Mouse (Mus musculus) T-helper 2 cell (primary cell): ENCODE data around the gene Fhl3.

Experiments used
- in situ Hi-C: fragments of 300-600 bp; cut with MboI, MseI; formaldehyde crosslinking; loops from one replicate; pipeline ENCODE4 v1.15.1; 2025; ENCODE audit warnings: high pct_unique_total_duplicates

Fhl3 gene

DNA sequence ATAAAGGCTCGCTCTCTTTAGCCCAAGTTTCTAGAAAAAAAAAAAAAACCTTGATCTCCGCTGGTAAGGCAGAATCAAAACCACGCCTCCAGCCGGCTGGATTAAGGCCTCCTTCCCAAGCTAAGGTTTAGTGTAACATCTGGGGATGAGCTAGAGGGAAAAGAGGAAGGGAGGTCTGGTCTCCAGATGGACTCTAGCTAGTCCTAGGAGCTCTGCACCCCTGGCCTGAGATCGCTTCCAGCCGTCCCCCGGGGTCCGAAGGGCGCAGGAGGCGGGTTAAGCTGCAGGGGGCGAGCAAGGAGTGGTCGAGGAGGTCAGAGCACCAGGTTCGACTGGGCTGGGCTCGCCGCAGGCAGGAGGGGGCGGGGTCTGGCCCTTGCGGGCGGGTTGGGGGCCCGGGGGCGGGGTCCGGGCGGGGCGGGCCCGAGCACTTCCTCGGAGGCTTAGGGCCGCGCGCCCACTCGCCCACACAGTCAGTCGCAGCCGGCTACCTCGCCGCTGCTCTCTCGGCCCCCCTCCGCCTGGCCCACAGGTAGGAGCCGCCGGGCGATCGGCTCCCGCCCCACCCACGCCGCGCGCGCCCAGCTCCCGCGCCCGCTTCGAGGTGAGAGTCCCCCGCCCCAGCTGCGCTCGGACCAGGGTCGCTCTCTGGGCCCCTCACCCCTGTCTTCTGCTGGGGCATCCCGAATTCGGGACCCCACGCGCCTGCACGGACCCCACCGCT lies at the start of gene Fhl3:
Gene Fhl3, plus strand, starts transcription at position 454 of the 724 bp plus-strand sequence.
- in situ Hi-C loops, result loop anchor here (5.0 to 10.0 kb wide), 2 partner anchors 427 to 1146 kb away; partner anchors contain the start of gene Zc3h12a

DNA sequence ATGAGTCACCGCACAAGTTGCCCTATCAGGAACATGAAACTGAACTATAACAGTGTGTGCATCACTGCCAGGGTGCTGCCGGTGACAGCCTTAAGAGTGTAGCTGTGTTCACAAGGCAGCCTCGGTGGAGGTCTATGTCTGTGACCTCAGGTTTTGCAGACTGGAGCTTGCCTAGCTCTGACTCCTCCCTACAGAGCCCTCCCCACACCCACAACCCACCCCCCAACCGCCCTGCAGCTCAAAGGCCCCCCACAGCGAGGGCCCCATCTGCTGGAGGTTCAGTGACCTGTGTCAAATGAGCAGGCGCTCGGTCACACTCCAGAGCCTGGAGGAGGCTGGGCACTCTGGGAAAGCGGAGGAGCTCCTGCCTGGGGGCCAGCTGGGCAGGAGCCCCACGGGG lies 47.6 kb upstream of the Fhl3 start:
- in situ Hi-C loops, result no loop called here

DNA sequence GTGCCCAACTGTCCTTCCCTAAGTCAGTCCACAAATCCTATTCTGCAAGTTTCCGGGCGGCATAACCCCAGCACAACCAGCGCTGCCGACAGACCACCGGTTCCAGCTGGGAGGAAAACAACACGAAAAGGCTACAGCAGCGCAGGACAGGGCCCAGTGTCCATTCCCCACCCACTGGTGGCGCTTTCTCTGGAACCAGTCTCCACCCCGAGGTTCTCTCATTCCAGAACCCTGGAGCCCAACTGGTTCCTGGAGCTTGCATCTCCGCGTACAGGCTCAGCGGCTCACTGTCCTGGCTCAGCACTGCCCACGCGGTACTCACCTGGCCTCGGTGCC lies 44.0 kb upstream of the Fhl3 start, which contains the start of gene Pou3f1:
Gene Pou3f1, plus strand, starts transcription at position 290 of the 336 bp plus-strand sequence.
- in situ Hi-C loops, result no loop called here

DNA sequence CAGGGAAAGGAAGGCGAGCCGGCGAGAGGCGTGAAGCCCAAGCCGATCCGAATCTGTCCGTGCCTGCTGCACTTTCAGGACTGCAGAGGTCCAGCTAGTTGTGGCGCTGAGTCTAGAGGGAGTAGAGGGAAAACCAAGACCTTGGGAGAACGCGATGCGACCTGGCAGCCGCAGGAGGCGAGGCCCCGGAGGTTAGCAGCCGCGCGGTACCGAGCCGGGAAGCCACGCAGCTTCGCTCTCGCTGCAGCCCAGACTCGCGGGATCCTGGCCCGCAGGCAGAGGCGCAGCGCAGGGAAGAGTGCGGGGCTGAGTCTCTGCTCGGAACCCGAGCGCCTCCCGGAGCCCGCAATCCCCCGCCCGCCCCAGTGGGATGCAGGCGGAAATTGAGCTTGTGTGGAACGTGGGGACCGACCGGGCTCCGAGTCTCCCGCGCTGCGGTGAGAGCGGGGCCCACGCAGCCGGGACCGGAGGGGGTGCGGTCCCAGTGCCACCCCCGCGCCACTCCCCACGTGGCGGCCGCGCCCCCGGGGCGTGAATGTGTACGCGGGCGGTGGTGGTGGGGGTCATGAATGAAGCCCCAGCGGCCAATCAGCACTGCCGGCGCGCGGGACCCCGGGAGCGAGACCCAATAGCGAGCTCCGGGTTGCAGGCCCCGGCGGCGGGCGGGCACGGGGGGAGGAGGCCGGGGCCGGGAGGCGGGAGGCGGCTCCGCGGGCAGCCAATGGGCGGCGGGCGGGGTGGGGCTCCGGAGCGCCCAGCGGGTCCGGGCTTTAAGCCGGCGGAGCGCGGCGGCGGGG lies 43.4 kb upstream of the Fhl3 start:
- in situ Hi-C loops, result no loop called here

DNA sequence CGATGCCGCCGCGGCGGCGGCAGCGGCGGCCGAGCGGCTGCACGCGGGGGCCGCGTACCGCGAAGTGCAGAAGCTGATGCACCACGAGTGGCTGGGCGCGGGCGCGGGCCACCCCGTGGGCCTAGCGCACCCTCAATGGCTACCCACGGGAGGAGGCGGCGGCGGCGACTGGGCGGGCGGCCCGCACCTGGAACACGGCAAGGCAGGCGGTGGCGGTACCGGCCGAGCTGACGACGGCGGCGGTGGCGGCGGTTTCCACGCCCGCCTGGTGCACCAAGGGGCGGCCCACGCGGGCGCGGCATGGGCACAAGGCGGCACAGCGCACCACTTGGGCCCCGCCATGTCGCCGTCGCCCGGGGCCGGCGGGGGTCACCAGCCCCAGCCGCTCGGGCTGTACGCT lies 42.7 kb upstream of the Fhl3 start:
- in situ Hi-C loops, result no loop called here

DNA sequence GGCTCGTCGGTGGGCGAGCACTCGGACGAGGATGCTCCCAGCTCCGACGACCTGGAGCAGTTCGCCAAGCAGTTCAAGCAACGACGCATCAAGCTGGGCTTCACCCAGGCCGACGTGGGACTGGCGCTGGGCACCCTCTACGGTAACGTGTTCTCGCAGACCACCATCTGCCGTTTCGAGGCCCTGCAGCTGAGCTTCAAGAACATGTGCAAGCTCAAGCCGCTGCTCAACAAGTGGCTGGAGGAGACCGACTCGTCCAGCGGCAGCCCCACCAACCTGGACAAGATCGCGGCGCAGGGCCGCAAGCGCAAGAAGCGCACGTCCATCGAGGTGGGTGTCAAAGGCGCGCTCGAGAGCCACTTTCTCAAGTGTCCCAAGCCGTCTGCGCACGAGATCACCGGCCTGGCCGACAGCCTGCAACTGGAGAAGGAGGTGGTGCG lies 42.1 kb upstream of the Fhl3 start:
- in situ Hi-C loops, result no loop called here

DNA sequence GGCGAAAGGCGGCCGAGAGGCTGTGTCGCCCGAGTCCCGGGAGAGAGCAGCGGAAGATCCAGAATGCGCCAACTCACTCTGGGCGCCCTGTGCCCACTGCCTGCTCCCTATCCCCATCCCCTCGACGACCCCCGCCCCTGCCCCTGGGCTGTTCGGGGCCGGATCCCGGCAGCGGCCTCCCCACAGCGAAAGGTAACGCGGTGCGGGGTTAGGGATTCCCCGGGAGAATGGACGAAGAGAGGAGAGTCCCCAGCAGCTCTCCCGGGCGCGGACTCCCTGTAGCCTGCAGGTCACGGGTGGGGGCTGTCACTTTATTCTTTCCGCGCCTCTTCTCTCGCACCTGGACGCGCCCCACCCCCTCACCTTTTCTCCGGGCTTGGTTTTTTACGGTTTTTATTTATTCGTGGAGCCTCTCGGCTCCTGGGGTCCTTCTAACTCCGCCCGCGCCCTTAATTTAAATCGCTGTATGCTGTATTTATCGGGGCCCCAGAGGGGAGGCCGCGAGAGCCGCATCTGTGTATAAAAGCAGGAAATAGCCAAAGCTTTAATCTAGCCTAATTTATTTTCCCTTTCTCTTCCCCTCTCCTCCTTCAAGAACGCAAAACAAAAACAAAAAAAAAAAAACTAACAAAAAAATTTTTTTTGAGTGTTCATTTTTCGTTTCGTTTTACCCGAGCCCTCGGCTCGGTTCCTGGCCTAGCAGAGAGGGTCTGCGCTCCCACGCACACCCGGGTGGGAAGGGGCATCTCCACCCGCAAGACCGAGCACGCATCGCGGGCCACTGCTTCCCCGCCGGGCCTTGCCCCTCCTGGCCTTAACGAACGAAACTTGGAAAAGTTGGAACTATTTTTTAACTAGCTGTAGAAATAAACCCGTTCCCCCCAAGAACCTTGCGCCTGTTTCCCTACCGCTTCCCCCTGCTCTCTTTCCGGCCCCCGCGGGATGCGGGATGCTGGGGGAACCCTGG lies 41.0 kb upstream of the Fhl3 start:
- in situ Hi-C loops, result no loop called here

DNA sequence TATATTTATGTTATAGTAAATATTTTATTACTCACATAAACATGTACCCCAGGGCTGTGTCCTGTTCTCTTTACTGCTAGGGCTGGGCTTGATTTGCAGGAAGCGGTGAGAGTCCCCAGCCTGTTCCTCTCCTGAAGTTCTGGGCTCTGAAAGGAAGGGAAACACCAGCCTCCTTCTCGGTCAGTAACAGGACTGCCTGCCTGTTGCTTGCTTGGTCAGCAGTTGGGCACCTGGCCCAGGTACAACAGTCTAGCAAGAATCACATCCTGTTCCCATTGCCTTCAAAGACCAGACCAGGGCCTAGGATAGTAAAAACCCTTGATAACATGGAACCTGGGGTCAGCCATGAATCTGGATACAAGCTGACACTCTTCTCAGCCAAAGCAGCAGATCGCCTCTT lies 39.9 kb upstream of the Fhl3 start:
- in situ Hi-C loops, result no loop called here

DNA sequence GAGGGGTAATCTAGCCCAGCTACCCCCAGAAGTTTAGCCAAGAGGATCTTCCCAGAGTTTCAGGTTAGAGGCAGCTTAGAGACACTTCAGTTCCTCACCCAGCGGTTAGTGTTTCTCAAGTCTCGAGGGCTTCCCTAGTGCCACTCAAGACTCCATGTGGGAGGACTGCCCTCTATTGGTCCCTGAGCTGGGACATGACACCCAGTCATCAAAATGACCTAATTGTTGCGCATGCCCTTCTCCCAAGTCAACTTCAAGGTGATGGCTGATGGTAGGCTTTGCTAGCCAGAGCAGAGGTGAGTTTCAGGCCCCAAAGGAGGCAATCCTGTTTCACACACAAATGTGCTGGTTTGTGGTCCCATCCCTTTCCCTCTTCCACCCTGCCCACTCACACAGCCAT lies 37.5 kb upstream of the Fhl3 start:
- in situ Hi-C loops, result no loop called here

DNA sequence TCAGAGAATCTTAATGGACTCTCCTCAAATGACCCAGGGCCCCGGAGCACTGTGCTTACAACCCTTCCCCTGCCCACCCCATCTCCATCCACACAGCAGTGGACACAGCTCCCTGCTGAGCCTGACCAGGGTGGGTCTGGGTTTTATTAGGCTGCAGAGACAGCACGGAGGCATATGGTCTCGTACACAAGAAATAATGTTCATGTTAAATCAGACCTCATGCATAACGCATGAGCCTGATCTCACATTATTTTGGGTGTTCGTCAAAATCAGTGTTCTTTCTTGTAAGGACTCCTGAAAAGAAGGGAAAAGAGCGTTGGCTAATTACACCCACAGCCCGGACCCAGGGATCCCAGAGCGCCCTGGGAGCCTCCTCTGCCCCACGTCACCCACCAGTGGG lies 36.3 kb upstream of the Fhl3 start:
- in situ Hi-C loops, result no loop called here

DNA sequence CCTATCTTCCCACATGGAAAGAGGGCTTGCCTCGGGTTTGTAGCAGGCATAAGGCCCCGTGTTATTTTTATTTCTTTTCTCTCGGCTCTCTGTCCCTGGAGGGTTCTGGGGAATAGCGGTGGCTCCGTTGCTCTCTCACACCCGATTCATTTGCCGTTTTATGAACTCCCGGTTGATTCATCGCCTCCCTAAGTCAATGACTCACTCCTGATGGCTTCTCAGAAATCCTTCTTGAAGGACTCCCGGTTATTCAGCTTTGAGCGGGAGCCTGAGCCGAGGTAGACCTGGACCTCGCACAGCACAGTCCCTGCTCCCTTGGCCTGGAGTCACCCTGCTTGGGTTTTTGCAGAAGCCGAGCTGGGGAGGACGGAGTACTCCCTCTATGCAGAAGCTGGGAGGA lies 35.9 kb upstream of the Fhl3 start:
- in situ Hi-C loops, result no loop called here

DNA sequence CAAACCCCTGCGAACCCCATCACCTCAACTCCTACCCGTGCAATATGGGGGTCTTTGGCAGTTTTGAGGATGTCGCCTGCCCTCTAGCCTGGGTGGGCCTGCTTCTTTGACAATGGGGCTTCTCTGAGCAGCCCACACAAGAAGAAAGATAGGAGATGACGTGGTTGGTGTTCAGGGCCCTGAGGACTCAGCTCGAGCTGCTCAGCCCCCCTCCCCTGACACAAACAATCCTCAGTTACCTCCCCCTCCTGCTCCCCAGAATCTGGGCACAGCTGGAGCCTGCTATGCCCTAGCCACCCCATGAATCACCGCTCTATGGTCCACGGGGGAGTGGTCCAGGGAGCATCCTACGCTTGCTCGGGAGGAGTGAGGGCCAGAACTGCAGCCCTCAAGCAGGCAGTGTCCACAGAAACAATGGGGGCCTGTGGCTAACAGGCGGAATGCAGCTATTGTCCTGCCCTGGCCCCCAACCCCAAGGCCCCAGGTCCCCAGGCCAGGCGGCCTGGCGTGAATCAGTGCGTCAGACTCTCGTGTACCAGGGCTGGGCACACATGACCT lies 32.9 kb upstream of the Fhl3 start:
- in situ Hi-C loops, result no loop called here

DNA sequence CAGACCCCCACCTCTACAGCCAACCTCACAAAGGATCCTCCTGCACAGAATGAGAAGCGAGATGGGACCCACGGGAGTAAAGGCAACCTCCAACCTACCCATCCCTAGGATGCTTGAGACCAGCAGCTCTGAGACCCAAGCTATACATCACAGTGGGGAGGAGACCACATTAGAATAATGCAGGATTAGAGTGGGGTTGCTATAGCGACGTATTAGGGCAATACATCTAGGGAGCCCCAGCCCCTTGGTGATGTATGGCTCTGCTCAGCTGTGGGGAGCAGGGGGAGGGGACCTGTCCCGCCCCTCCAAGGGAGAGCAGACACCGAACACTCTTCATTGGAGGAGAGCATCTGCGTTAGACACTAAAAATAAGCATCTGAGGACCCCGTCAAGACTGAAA lies 32.4 kb upstream of the Fhl3 start:
- in situ Hi-C loops, result no loop called here

DNA sequence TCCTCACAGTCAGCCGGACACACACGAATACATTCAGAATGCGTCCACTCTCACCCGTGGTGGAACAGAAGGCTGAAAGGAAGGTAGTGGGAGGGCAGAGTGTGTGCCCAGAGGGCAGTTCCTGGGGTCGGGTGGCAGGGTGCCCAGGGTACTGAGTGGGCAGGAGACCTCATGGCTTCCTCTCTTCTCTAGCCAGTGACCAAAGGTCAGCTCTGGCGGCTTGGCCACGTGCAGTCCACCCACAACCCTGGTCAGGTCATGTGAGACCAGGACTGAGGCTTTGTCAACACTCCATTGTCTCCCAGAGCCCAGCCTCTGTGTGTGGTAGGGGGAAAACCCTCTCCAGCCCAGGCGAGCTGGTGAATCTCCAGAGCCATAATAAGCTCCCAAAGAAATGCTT lies 30.3 kb upstream of the Fhl3 start:
- in situ Hi-C loops, result loop anchor here (10.0 kb wide), 1 partner anchor 445 kb away; no protein-coding TSS in a partner anchor

DNA sequence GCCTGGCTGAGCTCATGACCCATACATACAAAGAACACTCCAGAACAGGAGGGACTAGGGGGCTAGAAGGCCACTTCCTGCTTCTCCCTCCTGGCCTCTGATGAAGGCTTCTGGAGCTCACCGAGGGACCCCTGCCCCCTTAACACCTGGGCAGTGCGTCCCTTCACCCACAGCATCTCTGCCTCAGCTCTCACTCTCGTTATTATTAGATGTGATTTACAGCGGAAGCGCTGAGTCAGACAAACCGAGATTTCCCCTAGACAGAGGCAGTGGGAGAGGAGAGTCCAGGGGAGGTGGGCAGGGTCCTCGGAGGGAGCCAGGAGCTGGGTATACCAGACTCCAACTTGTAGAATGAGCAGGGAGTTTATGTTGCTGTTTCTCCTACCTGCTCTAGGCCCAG lies 28.9 kb upstream of the Fhl3 start:
- in situ Hi-C loops, result loop anchor here (10.0 kb wide), 1 partner anchor 447 kb away; no protein-coding TSS in a partner anchor

DNA sequence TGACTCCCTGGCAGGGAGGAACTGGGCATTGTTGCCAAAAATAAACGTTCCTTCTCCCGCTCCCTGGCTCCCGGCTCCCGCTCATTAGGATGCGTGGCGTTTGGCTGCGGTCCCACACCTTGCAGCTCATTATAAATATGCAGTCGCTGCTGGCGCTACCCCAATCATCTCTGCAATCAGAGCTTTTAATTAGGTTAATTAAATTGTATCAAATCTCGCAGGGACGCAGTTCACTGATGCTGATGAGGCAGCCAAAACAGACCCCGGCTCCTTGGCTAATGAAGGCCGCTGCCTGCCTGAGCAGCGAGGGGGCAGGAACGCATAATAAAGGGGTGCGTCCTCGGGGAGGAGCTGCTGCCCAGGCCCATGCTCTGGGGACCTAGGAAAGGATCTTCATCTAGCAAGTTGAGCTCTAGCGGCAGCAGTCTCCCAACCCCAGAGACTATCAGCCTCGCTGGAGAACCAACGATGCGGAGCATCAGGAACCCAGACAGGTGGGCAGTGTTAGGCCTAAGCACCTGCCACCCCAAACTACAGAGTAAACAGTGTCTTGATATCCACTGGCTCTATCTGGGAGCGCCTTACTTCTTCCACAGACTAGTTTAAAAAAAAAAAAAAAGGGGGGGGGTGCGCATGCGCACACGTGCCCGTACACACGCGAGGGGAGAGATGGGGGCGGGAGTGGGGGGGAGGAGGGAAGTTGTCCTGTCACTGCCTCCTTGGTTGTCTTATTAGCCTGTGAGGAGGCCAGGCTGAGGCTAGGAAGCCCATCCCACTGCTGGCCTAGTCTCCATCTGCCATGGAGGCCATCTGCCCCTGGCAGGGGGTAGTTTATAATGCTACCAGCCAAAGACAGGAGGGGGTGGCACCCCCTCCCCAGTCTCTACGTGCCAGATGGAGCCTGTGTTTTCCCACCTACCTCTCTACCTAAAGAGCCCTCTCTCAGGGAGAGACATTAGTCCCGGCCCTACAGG lies 27.9 kb upstream of the Fhl3 start:
- in situ Hi-C loops, result loop anchor here (10.0 kb wide), 1 partner anchor 448 kb away; no protein-coding TSS in a partner anchor

DNA sequence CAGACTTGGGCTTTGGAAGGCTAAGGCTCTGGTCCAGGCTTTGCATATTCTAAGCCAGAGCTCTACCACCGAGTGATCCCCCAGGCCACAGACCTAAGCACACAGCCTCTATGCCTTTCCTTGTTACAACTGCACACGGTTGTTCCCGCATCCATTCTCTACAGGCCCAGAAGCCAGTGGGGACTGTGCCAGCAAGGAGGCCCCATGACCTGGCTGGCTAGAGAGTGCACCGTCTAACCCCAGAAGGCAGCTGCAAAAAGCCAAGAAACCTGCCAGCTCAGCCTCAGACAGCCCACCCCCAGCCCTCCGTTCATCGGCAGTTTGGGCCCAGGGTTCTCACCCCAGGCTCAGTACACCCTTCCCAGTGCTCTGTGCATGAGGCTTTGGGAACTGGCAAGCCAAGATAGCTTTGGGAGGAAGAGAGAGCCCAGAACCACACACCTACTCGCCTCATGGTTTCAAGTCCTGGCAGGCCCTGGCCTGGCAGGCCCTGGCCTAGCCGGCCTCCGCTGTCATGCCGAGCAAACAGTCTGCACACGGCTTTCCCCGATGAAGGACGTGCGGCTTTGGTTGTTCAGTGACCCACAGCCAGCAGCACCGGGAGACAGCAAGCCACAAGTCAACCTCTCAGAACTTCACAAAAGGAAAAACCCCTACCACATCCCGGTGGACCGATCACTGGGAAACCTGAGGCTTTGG lies 26.0 kb upstream of the Fhl3 start:
- in situ Hi-C loops, result loop anchor here (10.0 kb wide), 1 partner anchor 450 kb away; no protein-coding TSS in a partner anchor

DNA sequence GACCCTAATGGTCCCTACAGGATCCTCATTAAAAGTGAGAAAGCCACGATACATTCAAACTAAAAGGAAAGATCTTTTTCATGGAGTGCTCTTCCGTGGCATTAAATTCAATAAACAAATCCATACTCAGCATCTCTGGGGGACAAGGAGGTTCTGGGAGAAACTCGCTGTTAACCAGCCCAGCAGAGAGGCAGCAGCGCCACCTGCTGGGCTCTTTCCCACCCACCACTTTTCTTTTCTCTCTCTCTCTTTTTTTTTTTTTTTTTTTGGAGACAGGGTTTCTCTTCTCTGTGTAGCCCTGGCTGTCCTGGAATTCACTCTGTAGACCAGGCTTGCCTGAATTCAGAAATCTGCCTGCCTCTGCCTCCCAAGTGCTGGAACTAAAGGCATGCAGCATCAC lies 25.5 kb upstream of the Fhl3 start:
- in situ Hi-C loops, result loop anchor here (10.0 kb wide), 1 partner anchor 450 kb away; no protein-coding TSS in a partner anchor

DNA sequence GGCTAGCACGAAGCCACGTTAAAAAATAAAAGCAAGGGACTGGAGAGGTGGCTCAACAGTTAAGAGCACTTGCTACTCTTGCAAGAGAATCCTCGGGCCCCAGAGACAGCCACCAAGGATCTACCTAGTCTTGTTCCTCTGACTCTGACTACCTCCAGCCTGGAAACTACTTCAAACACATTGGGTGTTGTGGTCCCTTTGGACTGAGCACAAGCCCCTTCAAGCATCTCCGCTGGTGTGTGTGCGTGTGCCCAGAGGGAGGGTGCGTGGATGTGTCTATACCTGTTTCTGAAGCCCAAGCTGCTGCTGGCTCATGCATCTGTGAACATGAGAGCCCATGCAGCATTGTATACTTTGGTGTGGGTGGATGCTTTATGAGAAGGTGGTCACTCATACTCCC lies 24.5 kb upstream of the Fhl3 start:
- in situ Hi-C loops, result loop anchor here (10.0 kb wide), 1 partner anchor 451 kb away; no protein-coding TSS in a partner anchor
